Mouse (Mus musculus): ENCODE data around the gene Supt7l.
"Not testable (repeated sequence)": the region's sequence is repeated elsewhere in the genome, so short reads cannot be mapped to it uniquely, and the experiment has no call there.

The Supt7l gene

DNA sequence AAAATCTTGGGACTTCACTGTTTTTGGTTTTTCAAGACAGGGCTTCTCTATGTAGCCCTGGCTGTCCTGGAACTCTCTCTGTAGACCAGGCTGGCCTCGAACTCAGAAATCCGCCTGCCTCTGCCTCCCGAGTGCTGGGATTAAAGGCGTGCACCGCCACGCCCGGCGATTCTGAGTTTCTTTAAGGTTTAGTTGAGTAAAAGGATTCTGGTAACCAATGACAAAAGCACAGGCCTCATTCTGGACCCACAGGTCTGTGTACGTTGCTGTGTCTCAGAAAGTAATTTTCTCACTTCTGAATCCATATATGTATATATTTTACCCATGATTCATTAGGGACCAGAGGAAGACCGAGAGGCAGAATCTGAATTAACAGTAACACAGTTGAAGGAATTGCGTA lies at the start of gene Supt7l:
TSS of gene Supt7l (minus strand) at position 101 of the 400 bp plus-strand sequence.
- not testable (repeated sequence) for DNase-seq (ENCODE audit: low spot score in 2 of 2)

DNA sequence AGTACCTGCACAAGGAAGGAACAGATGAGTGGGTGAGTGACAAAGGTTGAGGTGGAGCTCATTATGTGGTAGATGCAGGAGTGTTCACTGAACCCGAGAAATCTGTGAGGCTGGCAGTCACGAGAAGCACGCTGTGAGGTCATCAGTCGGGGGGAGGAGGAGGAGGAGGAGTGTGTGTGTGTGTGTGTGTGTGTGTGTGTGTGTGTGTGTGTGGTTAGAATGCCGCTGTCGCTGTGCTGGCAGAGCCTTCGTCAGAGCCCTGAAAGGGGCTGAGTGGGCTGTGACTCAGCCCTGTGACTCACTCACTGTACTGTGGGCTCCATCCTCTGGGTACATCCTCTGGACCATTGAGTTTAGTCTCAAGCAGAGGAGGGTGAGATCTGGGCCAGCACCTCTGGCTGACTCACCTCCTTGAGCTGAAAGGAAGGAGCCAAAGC lies 49.0 kb upstream of the Supt7l start:
- peak; percentile 75 to 76 for DNase-seq (ENCODE audit: low spot score in 2 of 2)

DNA sequence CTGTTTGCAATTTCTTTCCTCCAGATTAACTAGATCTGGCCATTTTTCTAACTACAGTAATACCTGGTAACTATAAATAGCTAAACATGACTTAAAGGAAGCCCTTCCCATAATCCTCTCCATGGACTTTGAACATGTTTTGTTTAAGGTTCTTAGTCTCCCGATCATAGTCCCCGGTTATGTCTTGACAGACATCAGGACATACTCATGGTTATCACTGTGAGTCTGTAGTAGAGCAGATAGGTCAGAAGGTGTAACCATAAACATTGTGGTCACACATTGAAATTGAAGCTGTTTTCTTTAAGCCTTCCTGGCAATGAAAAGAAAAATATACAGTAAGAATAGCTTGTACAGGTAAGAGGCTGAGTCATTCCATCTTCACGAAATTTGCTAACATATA lies 46.1 kb upstream of the Supt7l start:
- DNase-seq (ENCODE audit: low spot score in 2 of 2), result no peak

DNA sequence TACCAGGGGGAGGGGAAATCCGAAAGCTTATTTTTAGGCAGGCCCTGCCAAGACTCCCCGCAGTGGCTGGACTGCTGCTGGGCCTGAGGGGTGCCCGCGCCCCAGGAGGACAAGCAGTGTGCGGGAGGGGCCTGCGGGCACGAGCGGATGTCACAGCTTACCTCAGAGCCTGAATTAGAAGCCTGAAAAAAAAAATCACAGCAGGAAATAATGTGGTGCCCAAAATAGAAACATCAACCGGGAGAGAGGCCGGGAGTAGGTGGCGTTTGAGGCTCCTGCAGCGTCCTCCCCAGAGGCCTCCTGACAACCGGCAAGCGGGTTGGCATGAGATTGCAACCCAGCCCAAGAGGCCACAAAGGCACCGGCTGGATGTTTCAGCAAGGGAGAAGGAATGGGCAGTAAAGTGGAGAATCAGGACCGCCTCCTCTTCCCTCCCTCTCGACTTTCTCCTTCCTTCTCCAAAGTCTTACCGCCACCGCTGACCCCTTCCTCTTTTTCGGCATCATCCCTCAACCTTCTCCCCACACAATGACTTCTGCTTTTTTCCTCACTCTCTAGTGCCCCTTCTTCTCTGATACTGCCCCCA lies 43.5 kb upstream of the Supt7l start:
- DNase-seq (ENCODE audit: low spot score in 2 of 2), result peak; percentile 58 to 72

DNA sequence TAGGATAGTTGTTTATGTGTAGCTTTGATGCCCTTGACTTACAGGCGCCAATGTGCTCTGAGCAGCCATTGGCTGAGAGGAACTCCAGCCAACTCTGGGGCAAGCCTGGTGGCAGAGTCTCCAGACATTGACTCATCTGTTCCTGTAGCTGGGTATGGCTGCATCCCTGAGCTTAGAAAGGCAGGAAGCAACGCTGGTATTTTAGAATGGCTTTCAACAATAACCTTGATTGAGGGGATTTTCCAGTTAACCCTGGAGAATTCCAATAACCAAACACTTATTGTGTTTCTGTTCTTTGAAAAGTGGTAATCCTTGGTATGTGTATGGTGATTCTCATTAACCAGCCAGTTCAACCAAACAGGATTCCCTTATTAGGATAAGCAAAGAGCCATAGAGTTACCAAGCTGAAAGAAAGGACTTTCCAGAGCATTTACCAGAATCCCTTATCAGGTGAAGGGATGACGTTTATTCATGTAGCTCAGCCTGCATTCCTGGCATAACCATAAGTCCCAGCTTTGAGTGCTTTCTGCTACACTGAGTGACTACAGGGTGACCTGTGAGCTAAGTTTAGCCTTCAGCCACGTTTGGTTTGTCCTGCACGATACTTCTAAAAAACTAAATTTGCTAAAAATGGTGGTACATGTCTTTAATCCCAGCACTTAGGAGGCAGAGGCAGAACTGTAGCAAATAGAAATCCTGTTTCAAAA lies 40.5 kb upstream of the Supt7l start:
- no peak for DNase-seq (ENCODE audit: low spot score in 2 of 2)

DNA sequence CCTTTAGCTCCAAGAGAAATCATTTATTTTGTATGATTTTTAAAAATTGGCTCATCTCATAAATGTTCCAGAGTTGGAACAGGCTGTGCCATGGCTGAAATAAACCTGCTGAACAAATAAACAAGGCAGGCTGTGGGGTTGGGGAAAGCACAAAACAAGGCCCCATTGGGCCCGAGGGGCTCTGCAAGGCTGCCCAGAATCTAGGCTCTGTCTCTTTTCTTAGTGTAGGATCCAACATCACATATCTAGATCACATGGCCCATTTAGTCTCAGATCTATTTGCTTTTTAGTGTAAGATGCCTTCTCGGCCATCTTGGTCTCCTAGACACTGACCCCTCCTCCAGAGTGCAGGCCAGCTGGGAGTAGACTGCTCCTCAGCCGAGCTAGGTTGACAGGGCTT lies 38.9 kb upstream of the Supt7l start:
- DNase-seq (ENCODE audit: low spot score in 2 of 2), result no peak

DNA sequence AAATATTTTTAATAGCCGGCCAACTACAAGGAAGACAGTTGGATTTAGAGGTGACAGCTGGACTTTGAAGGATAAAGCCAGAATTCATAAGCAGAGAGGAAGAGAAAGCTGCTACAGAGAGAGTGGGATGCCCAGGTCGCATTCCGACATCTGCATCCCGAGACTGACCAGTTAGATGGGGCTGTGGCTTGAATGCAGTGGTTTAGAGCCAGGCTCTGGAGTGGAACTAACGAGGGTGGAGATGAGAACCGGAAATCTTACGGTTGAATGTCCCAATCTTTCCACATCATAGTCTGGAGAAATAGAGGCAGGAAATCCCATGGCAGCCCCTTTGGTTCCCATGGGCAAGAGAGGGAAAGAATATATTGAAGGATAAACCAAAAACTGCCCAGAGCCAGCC lies 38.4 kb upstream of the Supt7l start:
- no peak for DNase-seq (ENCODE audit: low spot score in 2 of 2)

DNA sequence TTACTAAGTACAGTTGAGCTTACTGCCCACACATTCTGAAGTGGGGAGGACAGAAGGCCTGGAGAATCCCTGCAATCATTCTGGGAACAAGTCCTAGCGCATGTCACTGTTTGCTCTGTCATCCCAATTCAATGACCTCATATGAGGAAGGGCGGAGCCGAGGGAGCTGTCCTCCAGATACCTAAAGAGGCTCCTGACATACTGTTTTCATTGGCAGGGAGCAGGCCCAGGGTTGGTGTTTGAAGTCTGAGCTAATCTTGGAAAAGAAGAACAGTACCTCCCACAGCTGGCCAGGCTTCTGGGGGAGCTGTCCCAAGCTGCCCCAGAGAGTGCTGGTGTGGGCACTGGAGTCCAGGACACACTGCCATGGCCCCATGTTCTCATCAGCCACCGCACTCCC lies 37.4 kb upstream of the Supt7l start:
- peak in 1 of 2 experiments; percentile 32 for DNase-seq (ENCODE audit: low spot score in 2 of 2)

DNA sequence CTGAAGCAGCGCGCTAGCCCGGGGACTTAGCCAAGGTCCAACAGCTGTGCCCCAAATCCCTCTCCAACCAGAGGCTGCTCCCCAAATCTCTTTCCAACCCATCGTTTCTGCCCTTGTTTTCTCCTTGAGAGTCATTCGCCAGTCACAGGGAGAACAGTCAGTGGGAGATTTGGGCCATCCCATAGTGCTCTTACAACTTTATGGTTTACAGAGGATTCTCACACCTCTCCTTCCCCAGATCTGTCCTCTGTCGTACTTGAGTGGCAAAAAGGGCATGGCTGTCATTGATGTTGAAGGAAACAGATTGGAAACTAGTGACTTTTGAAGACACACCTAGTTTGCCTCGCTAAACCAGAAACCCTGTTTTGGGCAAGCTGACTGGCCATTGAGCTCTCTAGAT lies 36.3 kb upstream of the Supt7l start:
- no peak for DNase-seq (ENCODE audit: low spot score in 2 of 2)

DNA sequence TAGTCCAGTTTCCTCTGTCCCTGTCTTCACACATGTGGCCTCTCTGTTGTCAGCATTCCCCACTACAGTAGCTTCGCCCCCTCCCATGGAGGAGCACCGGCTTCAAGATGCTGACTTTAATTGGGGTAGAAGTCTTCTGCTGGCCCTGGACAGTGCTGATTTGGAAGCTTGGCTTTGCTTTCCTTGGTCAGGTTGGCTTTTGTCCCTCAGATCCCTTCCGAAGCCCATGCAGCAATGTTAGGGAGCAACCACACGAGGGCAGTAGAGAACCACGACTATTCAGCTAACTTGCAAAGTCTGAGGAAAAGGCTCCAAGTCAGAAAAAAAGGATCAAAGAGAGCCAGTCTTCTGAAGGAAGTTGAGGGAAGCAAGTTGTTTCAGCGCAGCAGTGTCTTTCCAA lies 35.9 kb upstream of the Supt7l start:
- DNase-seq (ENCODE audit: low spot score in 2 of 2), result peak; percentile 67 to 88

DNA sequence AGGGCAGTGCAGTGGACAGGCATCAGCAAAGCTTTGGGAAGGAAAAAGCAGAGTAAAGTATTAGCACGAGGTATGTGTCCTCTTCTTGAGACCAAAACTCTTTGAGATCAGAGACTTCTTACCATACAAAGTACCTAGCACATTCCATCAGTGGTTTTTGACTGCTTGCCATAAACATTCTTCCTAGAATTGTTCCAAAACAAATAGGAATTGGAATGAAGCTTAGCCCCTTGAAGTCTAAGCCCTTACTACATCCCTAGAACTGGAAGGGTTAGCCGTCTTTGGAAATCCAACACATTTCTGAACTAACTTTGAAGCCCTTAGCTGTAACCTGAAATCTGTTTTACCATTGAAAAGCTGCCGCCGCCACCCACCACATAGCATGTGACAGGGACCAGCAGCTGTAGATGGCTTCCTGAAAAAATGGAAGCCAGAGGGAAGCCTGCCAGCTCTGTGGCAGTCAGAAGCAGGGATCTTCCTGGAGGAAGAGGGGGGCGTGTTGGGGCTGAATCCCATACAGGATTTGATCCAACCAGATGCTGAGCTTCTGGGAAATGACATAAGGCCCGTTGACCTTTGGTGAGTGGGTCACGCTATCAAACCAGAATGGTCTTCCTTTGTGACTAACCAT lies 34.5 kb upstream of the Supt7l start:
- peak; percentile 68 to 71 for DNase-seq (ENCODE audit: low spot score in 2 of 2)

DNA sequence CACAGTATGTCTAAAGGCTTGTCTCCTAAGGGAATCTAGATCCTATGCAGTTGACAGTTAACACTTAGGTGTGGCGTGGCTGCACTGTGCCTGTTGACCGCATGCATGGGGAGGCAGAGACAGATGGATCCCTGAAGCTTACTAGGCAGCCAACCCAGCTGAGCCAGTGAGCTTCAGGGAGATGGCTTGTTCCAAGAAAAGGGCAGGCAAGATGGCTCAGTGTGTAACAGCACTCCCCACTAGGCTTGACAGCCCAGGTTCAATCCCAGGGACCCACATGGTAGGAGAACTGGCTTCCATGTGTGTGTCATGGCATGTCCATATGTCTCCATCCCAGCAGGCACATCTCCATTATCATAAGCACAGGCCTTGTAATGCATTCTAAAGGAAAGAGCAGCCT lies 32.7 kb upstream of the Supt7l start:
- DNase-seq (ENCODE audit: low spot score in 2 of 2), result no peak

DNA sequence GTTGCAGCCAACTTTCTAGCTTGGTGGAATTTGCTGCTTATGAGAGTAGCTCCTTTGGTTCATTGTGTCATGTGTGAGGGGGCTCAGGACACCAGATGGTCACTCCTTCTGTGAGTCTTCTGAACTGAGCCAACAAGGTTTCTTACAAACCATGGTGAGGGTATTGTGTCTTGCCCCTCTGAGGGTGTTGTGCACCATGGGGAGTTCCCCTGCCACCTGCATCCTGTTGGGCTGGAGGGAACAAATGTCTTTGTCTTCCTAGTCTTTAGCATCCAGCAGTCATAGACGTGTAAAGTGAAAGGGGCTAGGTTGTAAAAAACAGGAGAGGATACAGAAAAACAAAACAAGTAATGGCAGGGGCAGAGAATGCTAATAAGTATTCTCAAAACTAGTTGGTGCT lies 31.8 kb upstream of the Supt7l start:
- no peak for DNase-seq (ENCODE audit: low spot score in 2 of 2)

DNA sequence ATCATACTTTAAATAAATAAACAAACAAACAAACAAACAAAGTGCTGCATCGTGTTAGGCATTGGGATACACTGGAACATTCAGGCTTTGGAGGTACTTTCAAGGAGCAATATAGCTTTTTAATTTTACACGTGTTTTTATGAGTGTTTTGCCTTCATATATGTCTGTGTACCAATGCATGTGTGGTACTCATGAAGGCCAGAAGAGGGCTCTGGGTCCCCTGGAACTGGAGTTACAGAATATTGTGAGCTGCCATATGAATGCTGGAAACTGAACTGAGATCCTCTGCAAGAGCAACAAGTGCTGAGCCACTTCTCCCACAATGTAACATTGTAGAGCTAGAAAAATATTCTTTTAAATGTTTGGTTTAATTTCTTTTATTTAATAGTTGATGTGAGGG lies 7.6 kb upstream of the Supt7l start:
- DNase-seq (ENCODE audit: low spot score in 2 of 2), result no peak

DNA sequence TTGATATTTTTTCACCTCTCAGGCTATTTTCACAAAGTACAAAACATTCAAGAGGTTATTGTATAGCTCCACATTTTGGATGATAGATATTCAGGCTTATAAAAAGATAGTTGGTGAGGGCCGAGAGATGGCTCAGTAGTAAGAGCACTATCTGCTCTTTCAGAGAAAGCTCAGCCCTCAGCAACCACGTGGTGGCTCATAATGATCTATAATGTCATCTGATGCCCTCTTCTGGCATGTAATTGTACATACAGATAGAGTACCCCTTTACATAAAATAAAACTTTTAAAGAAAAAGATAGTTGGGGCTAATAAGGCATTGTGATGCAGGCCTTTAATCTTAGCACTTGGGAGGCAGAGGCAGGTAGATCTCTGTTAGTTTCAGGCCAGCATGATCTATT lies 953 bp upstream of the Supt7l start:
- DNase-seq (ENCODE audit: low spot score in 2 of 2), result no peak

DNA sequence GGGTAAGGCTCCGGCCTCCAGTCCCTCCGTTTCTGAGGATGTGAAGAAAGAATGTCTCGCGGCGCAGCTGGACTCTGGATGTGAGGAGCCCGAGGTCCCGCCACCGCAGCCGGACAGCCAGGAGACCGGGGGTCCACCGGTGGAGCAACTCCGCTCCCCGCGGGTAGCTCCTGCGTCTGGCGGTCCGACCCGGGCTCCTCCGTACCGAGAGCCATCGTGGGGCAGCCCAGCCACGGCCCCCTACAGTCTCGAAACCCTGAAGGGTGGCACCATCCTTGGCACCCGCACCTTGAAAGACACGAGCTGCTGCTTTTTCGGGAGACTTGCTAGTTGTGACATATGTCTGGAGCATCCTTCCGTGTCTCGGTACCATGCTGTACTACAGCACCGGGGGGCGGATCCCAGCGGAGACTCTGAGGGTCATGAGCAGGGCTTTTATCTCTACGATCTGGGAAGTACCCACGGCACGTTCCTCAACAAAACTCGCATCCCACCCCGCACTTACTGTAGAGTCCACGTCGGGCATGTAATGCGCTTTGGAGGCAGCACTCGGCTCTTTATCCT lies 408 bp downstream of the Supt7l start:
- DNase-seq (ENCODE audit: low spot score in 2 of 2), result no peak

DNA sequence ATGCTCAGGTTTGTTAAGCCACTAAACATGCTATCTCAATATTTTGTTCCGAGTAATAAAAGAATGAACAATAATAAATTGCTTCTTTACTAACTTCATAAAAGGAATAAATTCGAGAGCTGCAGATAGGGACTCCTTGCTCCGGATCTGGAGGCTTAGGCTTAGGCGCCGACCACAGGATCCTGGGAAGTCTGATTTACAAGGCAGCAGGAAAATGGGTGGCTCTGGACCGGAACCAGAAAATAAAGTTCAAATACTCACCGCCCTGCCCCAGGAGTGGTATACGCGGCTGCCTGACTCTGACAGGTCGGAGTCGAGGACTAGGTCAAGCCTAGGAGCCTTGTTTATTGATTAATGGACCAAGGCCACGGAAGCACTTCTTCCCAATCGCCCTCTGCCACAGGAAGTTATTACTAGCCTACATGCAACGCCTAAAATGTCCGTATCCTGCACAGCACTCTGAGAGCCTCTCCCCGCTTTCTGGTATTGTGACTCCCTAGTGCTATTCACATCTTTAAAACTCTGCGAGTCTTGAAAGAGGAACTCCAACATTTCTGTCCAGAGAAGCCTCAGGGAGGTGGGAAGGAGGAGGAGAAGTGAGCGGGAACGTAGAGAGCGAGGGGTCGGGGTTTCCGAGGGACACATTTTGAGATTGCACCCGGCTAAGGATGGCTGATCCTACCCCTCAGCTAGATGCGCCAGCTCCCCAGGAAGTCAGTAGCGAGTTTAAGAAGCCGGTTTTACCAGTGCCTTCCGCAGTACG lies 1.1 kb downstream of the Supt7l start, which contains the start of gene Slc4a1ap:
TSS of gene Slc4a1ap (plus strand) at position 642 of the 763 bp plus-strand sequence.
- peak; percentile 78 to 87 for DNase-seq (ENCODE audit: low spot score in 2 of 2)

DNA sequence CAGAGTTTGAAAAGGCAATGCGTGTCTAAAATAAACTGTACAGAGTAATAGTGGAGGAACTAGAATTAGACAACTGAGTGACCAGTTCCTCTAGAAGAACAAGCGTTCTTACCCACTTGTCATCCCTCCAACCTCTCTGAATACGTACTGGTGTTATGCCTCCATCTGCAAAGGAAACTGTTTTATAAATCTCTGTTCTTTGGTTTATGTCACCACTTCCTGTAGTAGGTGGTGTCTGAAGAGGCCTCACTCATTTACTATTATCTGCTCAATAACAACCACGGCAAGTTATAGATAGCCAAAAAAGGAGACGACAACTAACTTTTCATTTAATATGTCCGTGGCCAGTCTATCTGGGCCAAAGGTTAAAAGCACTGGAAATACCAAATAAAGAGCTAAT lies 7.1 kb downstream of the Supt7l start:
- DNase-seq (ENCODE audit: low spot score in 2 of 2), result no peak

DNA sequence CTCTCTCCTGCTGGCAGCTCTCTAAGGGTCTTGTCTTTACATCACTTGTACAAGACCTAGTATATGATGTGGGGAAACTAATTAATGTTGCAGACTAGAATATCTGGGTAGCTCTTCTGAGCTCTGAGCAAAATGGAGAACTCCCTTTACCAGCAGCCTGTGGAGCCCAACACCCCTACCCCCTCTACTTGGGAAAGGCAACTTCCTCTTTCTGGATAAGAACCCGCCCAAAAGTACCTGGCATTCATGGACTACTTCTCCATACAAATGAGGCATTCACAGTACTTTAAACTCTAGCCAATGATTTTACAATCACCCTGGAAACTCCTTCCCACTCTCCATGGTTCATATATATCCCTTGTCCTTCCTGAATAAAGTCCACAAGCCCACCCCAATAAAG lies 15.1 kb downstream of the Supt7l start:
- DNase-seq (ENCODE audit: low spot score in 2 of 2), result no peak

DNA sequence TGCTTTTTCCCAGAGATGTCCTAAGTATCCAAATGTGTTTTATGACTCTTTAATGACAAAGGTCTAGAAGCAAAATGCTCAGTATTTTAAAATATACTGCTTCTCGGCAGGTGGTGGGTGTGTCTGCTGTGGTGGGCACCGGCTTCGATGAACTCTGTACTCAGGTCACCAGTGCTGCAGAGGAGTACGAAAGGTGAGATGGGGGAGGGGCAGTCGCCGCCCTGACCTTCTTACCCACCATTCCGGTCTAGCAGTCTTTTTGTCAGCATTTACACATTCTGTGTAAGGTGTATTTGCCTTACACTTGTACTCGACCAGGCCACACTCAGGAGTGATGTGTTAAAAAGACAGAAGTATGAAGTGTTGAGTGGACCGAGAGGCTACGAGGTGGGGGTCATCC lies 22.8 kb downstream of the Supt7l start:
- DNase-seq (ENCODE audit: low spot score in 2 of 2), result no peak

DNA sequence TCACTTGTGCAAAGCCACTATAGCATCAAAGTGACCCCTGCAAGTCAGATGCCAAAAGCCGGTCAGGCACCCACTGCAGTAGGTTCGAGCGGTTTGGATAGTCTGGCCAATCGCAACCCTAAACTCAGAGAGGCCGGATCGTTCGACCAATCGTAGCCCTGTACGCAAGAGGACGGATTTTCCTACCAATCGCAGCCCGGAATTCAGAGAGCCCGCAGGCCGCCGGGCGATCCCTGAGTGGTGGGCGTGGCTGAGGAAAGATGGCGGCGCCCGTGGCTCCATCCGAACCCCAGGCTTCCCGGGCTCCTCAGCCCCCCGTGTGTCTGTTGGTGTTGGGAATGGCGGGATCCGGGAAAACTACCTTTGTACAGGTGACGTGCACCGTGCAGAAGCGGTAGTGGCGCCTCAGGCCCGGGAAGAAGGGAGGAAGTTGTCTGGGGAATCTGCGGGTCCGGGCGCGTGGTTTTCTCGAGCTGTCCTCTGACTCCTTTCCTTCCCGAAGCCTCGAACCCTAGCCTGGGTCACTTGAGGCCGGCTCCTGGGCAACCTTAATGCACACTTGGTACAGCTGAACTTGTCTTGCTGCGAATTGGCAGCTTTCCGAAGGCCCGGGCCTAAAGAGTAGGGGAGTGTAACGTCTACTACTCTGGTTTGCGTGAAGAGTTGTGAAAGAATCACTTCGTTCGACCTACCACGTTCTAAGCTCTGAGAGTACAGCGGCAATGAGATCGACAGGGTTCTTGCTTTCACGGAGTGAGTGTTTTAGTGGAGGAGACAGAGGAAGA lies 32.9 kb downstream of the Supt7l start, which contains the start of gene Gpn1:
TSS of gene Gpn1 (plus strand) at position 229 of the 785 bp plus-strand sequence.
- peak; percentile 92 to 94 for DNase-seq (ENCODE audit: low spot score in 2 of 2)

Data from right cerebral cortex, adult 2 months (tissue).